Mouse (Mus musculus): Measurements from ENCODE around the gene Gm19684. TPM values are rescaled to one million over a fixed set of nuclear protein-coding genes. Genes with fewer than 3 reads are reported as not detected.

Gm19684 gene
- polyA plus RNA-seq, 1 experiment from 2014 or later, result not detected

Other genes with a start within 250 kb of the Gm19684 start
- gene Dhx16, start 241.9 kb upstream of the Gm19684 start, polyA plus RNA-seq (2015; fragmentation: Nextera tagmentation; extraction: Ambion mirVana), result 26.8 and 30.5 TPM in 2 replicates
- gene 2310061I04Rik, start 224.2 kb upstream of the Gm19684 start, polyA plus RNA-seq (2015; fragmentation: Nextera tagmentation; extraction: Ambion mirVana), result 59.2 and 75.2 TPM in 2 replicates
- 259 and 319 TPM in 2 replicates for gene Atat1, start 211.6 kb upstream of the Gm19684 start, polyA plus RNA-seq (2015; fragmentation: Nextera tagmentation; extraction: Ambion mirVana)
- gene Mrps18b, start 205.3 kb upstream of the Gm19684 start, polyA plus RNA-seq (2015; fragmentation: Nextera tagmentation; extraction: Ambion mirVana), result 67.1 and 73.6 TPM in 2 replicates
- 36.7 and 40.8 TPM in 2 replicates for gene Ppp1r10, start 205.2 kb upstream of the Gm19684 start, polyA plus RNA-seq (2015; fragmentation: Nextera tagmentation; extraction: Ambion mirVana)
- gene Abcf1, start 151.9 kb upstream of the Gm19684 start, polyA plus RNA-seq (2015; fragmentation: Nextera tagmentation; extraction: Ambion mirVana), result 78.4 and 90.3 TPM in 2 replicates
- 67.4 and 73.0 TPM in 2 replicates for gene Gnl1, start 141.8 kb upstream of the Gm19684 start, polyA plus RNA-seq (2015; fragmentation: Nextera tagmentation; extraction: Ambion mirVana)
- gene Prr3, start 141.4 kb upstream of the Gm19684 start, polyA plus RNA-seq (2015; fragmentation: Nextera tagmentation; extraction: Ambion mirVana), result 78.5 and 87.9 TPM in 2 replicates
- 8.6 and 10.0 TPM in 2 replicates for gene H2-T24, start 101.1 kb upstream of the Gm19684 start, polyA plus RNA-seq (2015; fragmentation: Nextera tagmentation; extraction: Ambion mirVana)
- gene H2-T23, start 88.8 kb upstream of the Gm19684 start, polyA plus RNA-seq (2015; fragmentation: Nextera tagmentation; extraction: Ambion mirVana), result 5.3 and 13.9 TPM in 2 replicates
- 7.3 and 12.5 TPM in 2 replicates for gene H2-T22, start 78.9 kb upstream of the Gm19684 start, polyA plus RNA-seq (2015; fragmentation: Nextera tagmentation; extraction: Ambion mirVana)
- gene Gm6034, start 78.7 kb upstream of the Gm19684 start, polyA plus RNA-seq (2015; fragmentation: Nextera tagmentation; extraction: Ambion mirVana), result not detected in 2 replicates
- 0.22 TPM in 1 of 2 replicates, not detected in the other for gene Gm11127, start 63.3 kb upstream of the Gm19684 start, polyA plus RNA-seq (2015; fragmentation: Nextera tagmentation; extraction: Ambion mirVana)
- gene Gm7030, start 7.7 kb downstream of the Gm19684 start, polyA plus RNA-seq (2015; fragmentation: Nextera tagmentation; extraction: Ambion mirVana), result not detected in 2 replicates
- gene Gm8909, start 46.9 kb downstream of the Gm19684 start, polyA plus RNA-seq (2015; fragmentation: Nextera tagmentation; extraction: Ambion mirVana), result not detected in 2 replicates
- 0.57 TPM in 1 of 2 replicates, not detected in the other for gene H2-T3, start 68.6 kb downstream of the Gm19684 start, polyA plus RNA-seq (2015; fragmentation: Nextera tagmentation; extraction: Ambion mirVana)
- gene Rpp21, start 136.4 kb downstream of the Gm19684 start, polyA plus RNA-seq (2015; fragmentation: Nextera tagmentation; extraction: Ambion mirVana), result 140 and 149 TPM in 2 replicates
- 23.7 and 26.7 TPM in 2 replicates for gene Trim39, start 150.6 kb downstream of the Gm19684 start, polyA plus RNA-seq (2015; fragmentation: Nextera tagmentation; extraction: Ambion mirVana)
- 0.18 and 0.27 TPM in 2 replicates for gene H2-M10.2, start 164.8 kb downstream of the Gm19684 start, polyA plus RNA-seq (2015; fragmentation: Nextera tagmentation; extraction: Ambion mirVana)
- not detected in 2 replicates for gene H2-M10.1, start 204.5 kb downstream of the Gm19684 start, polyA plus RNA-seq (2015; fragmentation: Nextera tagmentation; extraction: Ambion mirVana)
- gene H2-M10.3, start 246.7 kb downstream of the Gm19684 start, polyA plus RNA-seq (2015; fragmentation: Nextera tagmentation; extraction: Ambion mirVana), result not detected in 2 replicates

All from neural tube, embryonic 15.5 days (tissue).